Mouse (Mus musculus) heart, postnatal 0 days (tissue): ENCODE data around the gene Prkcb. TPM values are rescaled to one million over a fixed set of nuclear protein-coding genes. Genes with fewer than 3 reads are reported as not detected.
A peak's percentile ranks its signal among the peaks of the same experiment; 100 is the strongest.

Experiments used
- ATAC-seq: fragments of 200-750 bp; cut with Nextera tagmentation; 2 replicates; pipeline ENCODE4 v1.8.0; 2017; ENCODE audit warnings: low read depth, moderate number of reproducible peaks, moderate library complexity; ENCODE audit not compliant: insufficient read depth
- DNase-seq: peaks from one replicate; pipeline ENCODE4 v3.0.0-alpha.2; 2016; ENCODE audit warnings: low spot score
- H3K27ac ChIP-seq: fragments of 300-500 bp; sonication (generic); 2 replicates; pipeline ENCODE4 v1.5.1; 2014; ENCODE audit warnings: low read depth, mild to moderate bottlenecking
- H3K27me3 ChIP-seq: fragments of 300-500 bp; sonication (generic); 2 replicates; pipeline ENCODE4 v1.6.1; 2014; ENCODE audit warnings: low read length, mixed read lengths; ENCODE audit not compliant: control insufficient read depth, insufficient read depth
- H3K36me3 ChIP-seq: fragments of 300-500 bp; sonication (generic); replicated peaks from 2 replicates; pipeline ENCODE4 v1.6.1; 2014; ENCODE audit warnings: low read length, mixed read lengths; ENCODE audit not compliant: control insufficient read depth, insufficient read depth
- H3K4me1 ChIP-seq: fragments of 300-500 bp; sonication (generic); 2 replicates; pipeline ENCODE4 v1.6.1; 2014; ENCODE audit warnings: antibody characterized with exemption; ENCODE audit not compliant: control insufficient read depth, insufficient read depth
- H3K4me2 ChIP-seq: fragments of 300-500 bp; sonication (generic); 2 replicates; pipeline ENCODE4 v1.6.1; 2014; ENCODE audit warnings: low read depth, mild to moderate bottlenecking, low read length, moderate library complexity
- H3K4me3 ChIP-seq: fragments of 300-500 bp; sonication (generic); 2 replicates; pipeline ENCODE4 v1.5.1; 2014; ENCODE audit warnings: low read depth, low read length
- H3K9ac ChIP-seq: fragments of 300-500 bp; sonication (generic); replicated peaks from 2 replicates; pipeline ENCODE4 v1.6.1; 2014; ENCODE audit warnings: low read depth, low read length, mixed read lengths
- H3K9me3 ChIP-seq: fragments of 300-500 bp; sonication (generic); replicated peaks from 2 replicates; pipeline ENCODE4 v1.6.1; 2016; ENCODE audit warnings: low read length; ENCODE audit not compliant: control insufficient read depth
- CTCF ChIP-seq: IDR thresholded peaks from 2 replicates; pipeline ENCODE4 v1.5.1; 2016; ENCODE audit warnings: antibody characterized with exemption, control low read depth, low read depth
- EP300 ChIP-seq: IDR thresholded peaks from 2 replicates; pipeline ENCODE4 v1.6.1; 2016; ENCODE audit warnings: antibody characterized with exemption, low read depth
- WGBS: fragments of 180-500 bp; shearing (Covaris S2); extraction: QIAGEN DNeasy Blood & Tissue Kit; methylation state at CpG from one replicate; pipeline ENCODE4 v1.1.7; 2014; 5-methylcytosine and 5-hydroxymethylcytosine counted together
- polyA plus RNA-seq: library from polyadenylated mRNA; unstranded; fragments of >200 nt; fragmentation: Nextera tagmentation; extraction: Ambion mirVana; gene quantifications from 2 replicates; pipeline ENCODE4 v1.2.1, GENCODE M21; 2015
- total RNA-seq: library from RNA; depleted of rRNA; stranded (reverse); fragments of >200 nt; gene quantifications from 2 replicates; pipeline ENCODE4 v1.2.3, GENCODE M21; 2014; ENCODE audit warnings: low replicate concordance

Prkcb gene
- total and polyA plus RNA-seq, 2 experiments from 2014 or later: 1.1 to 1.9 TPM

GRCm38 (mm10) chr7:122494088-122494487 lies 205.5 kb downstream of the Prkcb start:
- DNase-seq (peak; percentile 30), ATAC-seq (no peak)
- no peaks in the 10 kb centered on the region for H3K9me3 ChIP-seq
- no peak overlapping the region for H3K9ac ChIP-seq
- no peaks in the 10 kb centered on the region for H3K4me1 ChIP-seq
- TF ChIP-seq EP300: no peak
- TF ChIP-seq CTCF: peak; percentile 64
- no peaks in the 10 kb centered on the region for H3K27me3 ChIP-seq
- no peak overlapping the region for H3K4me3 ChIP-seq
- H3K36me3 ChIP-seq: no peaks in the 10 kb centered on the region
- 12% methylated on average over 3 of the region's 3 CpGs for WGBS
- H3K27ac ChIP-seq: no peak overlapping the region
- H3K4me2 ChIP-seq: no peak overlapping the region

- Histone ChIP-seq H3K9ac (no peak overlapping the region), H3K27me3 (no peaks in the 10 kb centered on the region), H3K36me3 (no peaks in the 10 kb centered on the region), H3K9me3 (no peaks in the 10 kb centered on the region), H3K27ac (no peak overlapping the region), H3K4me1 (no peaks in the 10 kb centered on the region), H3K4me2 (no peak overlapping the region), H3K4me3 (no peak overlapping the region)
- 58% methylated on average over 8 of the region's 8 CpGs for WGBS
- ATAC-seq: no peak
- no peak for DNase-seq
- TF ChIP-seq CTCF (no peak), EP300 (no peak)
Observed at GRCm38 (mm10) chr7:122497516-122497915, 209.0 kb downstream of the Prkcb start.

- no peak overlapping the region for H3K4me2 ChIP-seq
Observed at GRCm38 (mm10) chr7:122498461-122498860, 209.9 kb downstream of the Prkcb start.

GRCm38 (mm10) chr7:122499743-122500597 lies 211.4 kb downstream of the Prkcb start:
- no peaks in the 10 kb centered on the region for H3K4me1 ChIP-seq
- no peak overlapping the region for H3K4me2 ChIP-seq
- no peak overlapping the region for H3K9ac ChIP-seq
- no peak for DNase-seq
- no peak overlapping the region for H3K4me3 ChIP-seq
- H3K27ac ChIP-seq: no peak overlapping the region
- WGBS: 67% methylated on average over 9 of the region's 9 CpGs
- TF ChIP-seq EP300: no peak
- TF ChIP-seq CTCF: no peak
- no peak for ATAC-seq
- no peaks in the 10 kb centered on the region for H3K27me3 ChIP-seq
- no peaks in the 10 kb centered on the region for H3K9me3 ChIP-seq
- H3K36me3 ChIP-seq: no peaks in the 10 kb centered on the region

More at GRCm38 (mm10) chr7:122498461-122498860, 209.9 kb downstream of the Prkcb start:
- H3K36me3 ChIP-seq: no peaks in the 10 kb centered on the region
- H3K27ac ChIP-seq: no peak overlapping the region
- no peak overlapping the region for H3K4me3 ChIP-seq
- ATAC-seq (no peak), DNase-seq (no peak)
- H3K27me3 ChIP-seq: no peaks in the 10 kb centered on the region
- TF ChIP-seq EP300: no peak
- TF ChIP-seq CTCF: no peak
- H3K9me3 ChIP-seq: no peaks in the 10 kb centered on the region
- 43% methylated on average over 5 of the region's 5 CpGs for WGBS
- no peaks in the 10 kb centered on the region for H3K4me1 ChIP-seq
- H3K9ac ChIP-seq: no peak overlapping the region

GRCm38 (mm10) chr7:122506467-122506866 lies 217.9 kb downstream of the Prkcb start:
- ATAC-seq (no peak), DNase-seq (no peak)
- WGBS: 77% methylated on average over 2 of the region's 2 CpGs
- Histone ChIP-seq H3K9ac (no peak overlapping the region), H3K4me1 (no peaks in the 10 kb centered on the region), H3K4me3 (no peak overlapping the region), H3K27ac (no peak overlapping the region), H3K4me2 (no peak overlapping the region), H3K9me3 (no peaks in the 10 kb centered on the region), H3K36me3 (no peaks in the 10 kb centered on the region), H3K27me3 (no peaks in the 10 kb centered on the region)
- TF ChIP-seq CTCF: no peak
- no peak for TF ChIP-seq EP300

GRCm38 (mm10) chr7:122509903-122510302 lies 221.4 kb downstream of the Prkcb start:
- ATAC-seq (no peak), DNase-seq (no peak)
- H3K27me3 ChIP-seq: no peaks in the 10 kb centered on the region
- WGBS: 14% methylated on average over 7 of the region's 7 CpGs
- no peak overlapping the region for H3K9ac ChIP-seq
- H3K4me3 ChIP-seq: no peak overlapping the region
- H3K4me2 ChIP-seq: no peak overlapping the region
- TF ChIP-seq EP300: no peak
- no peak for TF ChIP-seq CTCF
- no peak overlapping the region for H3K27ac ChIP-seq
- no peaks in the 10 kb centered on the region for H3K4me1 ChIP-seq
- no peaks in the 10 kb centered on the region for H3K36me3 ChIP-seq
- no peaks in the 10 kb centered on the region for H3K9me3 ChIP-seq
